ENCODE assay signal across 8 mouse cellular contexts in genomic region chr16:38131756-38132155, GRCm38 (mm10). TPM values are rescaled to one million over a fixed set of nuclear protein-coding genes. Genes with fewer than 3 reads are reported as not detected.
DNase-seq lines count a peak whose midpoint lies in the region; ATAC-seq and TF ChIP-seq lines count a peak whose summit lies in the region.

No protein-coding gene starts in this region.

- TF ChIP-seq CTCF in lung, adult 2 months (IDR thresholded peaks at IDR 0.05; ENCODE audit: insufficient read depth, low read length), result no peak

- H3K4me1 ChIP-seq in lung, adult 2 months (ENCODE audit: control insufficient read depth, insufficient read depth, low read length), result peaks cover 22% of the 10 kb centered on the region

- peak; percentile 97 for ATAC-seq in common myeloid progenitor, adult 5-6 weeks (replicated peaks; ENCODE audit: low read depth, poor library complexity, severe bottlenecking)
- peak; percentile 96 to 99 for ATAC-seq in hematopoietic stem cell, adult 5-6 weeks (replicated peaks in 1 of 2; ENCODE audit: insufficient read depth in 1 of 2, low FRiP score in 2 of 2, low TSS enrichment in 1 of 2, low read depth in 1 of 2, poor library complexity in 2 of 2, severe bottlenecking in 2 of 2)
- no peak for ATAC-seq in erythroblast, adult 5-6 weeks (replicated peaks; ENCODE audit: low FRiP score, poor library complexity, severe bottlenecking)

- 18% methylated on average over 9 of the region's 9 CpGs for WGBS in lung, adult 2 months

- TF ChIP-seq POLR2A in lung, adult 2 months (IDR thresholded peaks at IDR 0.05; ENCODE audit: borderline replicate concordance, extremely low read depth, low read depth, low read length), result peak; percentile 24; the same call in 1 of the 2 replicates

- peak; percentile 13 for DNase-seq in layer of hippocampus, adult 9-10 months (ENCODE audit: low spot score)
- no peak for DNase-seq in layer of hippocampus, postnatal 25 days (ENCODE audit: extremely low spot score in 1 of 2, low spot score in 1 of 2)
- no peak for DNase-seq in lung, adult 2 months
- peak; percentile 45 to 66 for DNase-seq in spleen, postnatal 4 days (ENCODE audit: low spot score in 2 of 2)
- no peak for DNase-seq in cerebellum, postnatal 36 days

- peak overlapping the region; percentile 32 for H3K4me3 ChIP-seq in lung, adult 2 months (replicated peaks; ENCODE audit: extremely low read depth, low read depth, low read length)

RNA-seq across cellular contexts. Expression of gene Gsk3b, which starts 43.0 kb away (rescaled TPM):
- total RNA-seq in layer of hippocampus, postnatal 25 days (2021), result 100 to 1,000 TPM; 139 to 153 TPM
- total RNA-seq in common myeloid progenitor, adult 5-6 weeks (2017), result 44.9 and 50.9 TPM in 2 replicates
- total RNA-seq in hematopoietic stem cell, adult 5-6 weeks (2017), result 39.0 and 55.7 TPM in 2 replicates
- 18.6 and 20.8 TPM in 2 replicates for polyA plus RNA-seq in lung, adult 2 months (2012; rRNA removed)
- total RNA-seq in erythroblast, adult 5-6 weeks (2015; ENCODE audit: low replicate concordance), result 13.1 and 17.1 TPM in 2 replicates
- 17.9 and 29.8 TPM in 2 replicates for total RNA-seq in erythroblast, adult 5-6 weeks (2017; ENCODE audit: low replicate concordance)

Comparison
In these comparisons a context has a peak if more than half of its experiments do, and no peak if none do; other contexts are left out.
1. DNase-seq: peak in layer of hippocampus, adult 9-10 months (single experiment) and spleen, postnatal 4 days (2 of 2); none in layer of hippocampus, postnatal 25 days (0 of 2), lung, adult 2 months (single experiment) and cerebellum, postnatal 36 days (0 of 2).